In genomic region chr6:31124076-31124475, GRCm38 (mm10) we compare ENCODE assay signal across 22 mouse cellular contexts.
DNase-seq lines count a peak whose midpoint lies in the region; ATAC-seq and TF ChIP-seq lines count a peak whose summit lies in the region.
"Had no signal": no experiment of that assay in that cellular context is flagged by ENCODE, and none has a peak within 500 bp of the region (broad histone marks: within the 10 kb centered on the region; RNA-seq: fewer than 3 reads in every experiment).

No protein-coding gene starts in this region.

- WGBS in liver, embryonic 15.5 days (ENCODE audit: insufficient replicate concordance): 39% methylated on average over 6 of the region's 6 CpGs

- no peak overlapping the region for H3K9ac ChIP-seq in liver, embryonic 15.5 days
- H3K9ac ChIP-seq: forebrain, embryonic 12.5 days; heart, embryonic 15.5 days; hindbrain, embryonic 12.5 days; intestine, embryonic 15.5 days; kidney, embryonic 15.5 days; midbrain, embryonic 13.5 days; neural tube, embryonic 15.5 days had no signal

- no peaks in the 10 kb centered on the region for H3K36me3 ChIP-seq in liver, embryonic 15.5 days (replicated peaks)
- H3K36me3 ChIP-seq: forebrain, embryonic 12.5 days; heart, embryonic 15.5 days; hindbrain, embryonic 12.5 days; intestine, embryonic 15.5 days; kidney, embryonic 15.5 days; limb, embryonic 10.5 days; midbrain, embryonic 13.5 days; neural tube, embryonic 15.5 days had no signal

- no peaks in the 10 kb centered on the region for H3K9me3 ChIP-seq in liver, embryonic 15.5 days (replicated peaks)
- H3K9me3 ChIP-seq: forebrain, embryonic 12.5 days; heart, embryonic 15.5 days; hindbrain, embryonic 12.5 days; intestine, embryonic 15.5 days; kidney, embryonic 15.5 days; limb, embryonic 10.5 days; midbrain, embryonic 13.5 days; neural tube, embryonic 15.5 days had no signal

- H3K27me3 ChIP-seq in liver, embryonic 15.5 days: no peaks in the 10 kb centered on the region
- H3K27me3 ChIP-seq: forebrain, embryonic 12.5 days; heart, embryonic 15.5 days; hindbrain, embryonic 12.5 days; intestine, embryonic 15.5 days; kidney, embryonic 15.5 days; midbrain, embryonic 13.5 days; neural tube, embryonic 15.5 days had no signal

- peak; percentile 90 for DNase-seq in heart, adult 11 months
- no peak for DNase-seq in heart, adult 8-10 months (ENCODE audit: low spot score)
- peak; percentile 64 for DNase-seq in A20 (ENCODE audit: low read depth, low spot score)
- no peak for DNase-seq in thymus, postnatal 14 days
- DNase-seq in layer of hippocampus, adult 11-12 months (ENCODE audit: low spot score): no peak
- no peak for DNase-seq in adrenal gland, adult 2 months
- DNase-seq: adrenal gland, postnatal 25 days; cerebellum, adult 9-10 months; embryo, embryonic 11 days; lung, adult 2 months; lung, postnatal 4 days; thymus, adult 2 months had no signal

- peak overlapping the region; percentile 38 for H3K4me3 ChIP-seq in bone marrow macrophage, adult 2 months (ENCODE audit: insufficient read depth, low read length)
- H3K4me3 ChIP-seq in liver, embryonic 15.5 days (replicated peaks): no peak overlapping the region; the same call in 1 of the 2 replicates
- H3K4me3 ChIP-seq: forebrain, embryonic 12.5 days; heart, embryonic 15.5 days; hindbrain, embryonic 12.5 days; intestine, embryonic 15.5 days; kidney, embryonic 15.5 days; limb, embryonic 10.5 days; midbrain, embryonic 13.5 days; neural tube, embryonic 15.5 days had no signal

- no peak for TF ChIP-seq POLR2A in bone marrow macrophage, adult 2 months (IDR thresholded peaks at IDR 0.05; ENCODE audit: borderline replicate concordance, low read depth, low read length)

- peaks cover 67% of the 10 kb centered on the region for H3K4me1 ChIP-seq in bone marrow macrophage, adult 2 months (ENCODE audit: control insufficient read depth, insufficient read depth, low read length)
- peaks cover 27% of the 10 kb centered on the region for H3K4me1 ChIP-seq in liver, embryonic 15.5 days (replicated peaks)
- H3K4me1 ChIP-seq: heart, embryonic 15.5 days; intestine, embryonic 15.5 days had no signal

- no peak for TF ChIP-seq CTCF in bone marrow macrophage, adult 2 months (IDR thresholded peaks at IDR 0.05; ENCODE audit: low read depth, low read length)

- no peak for ATAC-seq in liver, embryonic 15.5 days (ENCODE audit: insufficient read depth)
- ATAC-seq: intestine, embryonic 15.5 days; midbrain, embryonic 13.5 days had no signal

- H3K4me2 ChIP-seq in liver, embryonic 15.5 days: peak overlapping the region; percentile 76
- H3K4me2 ChIP-seq: forebrain, embryonic 12.5 days; heart, embryonic 15.5 days; hindbrain, embryonic 12.5 days; intestine, embryonic 15.5 days; kidney, embryonic 15.5 days; midbrain, embryonic 13.5 days; neural tube, embryonic 15.5 days had no signal

- peak overlapping the region; percentile 80 for H3K27ac ChIP-seq in bone marrow macrophage, adult 2 months (ENCODE audit: insufficient read depth, low read depth, low read length)
- H3K27ac ChIP-seq in liver, embryonic 15.5 days (replicated peaks): no peak overlapping the region
- H3K27ac ChIP-seq: forebrain, embryonic 12.5 days; heart, embryonic 15.5 days; hindbrain, embryonic 12.5 days; intestine, embryonic 15.5 days; kidney, embryonic 15.5 days; limb, embryonic 10.5 days; midbrain, embryonic 13.5 days; neural tube, embryonic 15.5 days had no signal

Comparison
In these comparisons a context has a peak if more than half of its experiments do, and no peak if none do; other contexts are left out.
1. DNase-seq: peak in heart, adult 11 months (single experiment) and A20 (single experiment); none in heart, adult 8-10 months (single experiment), thymus, postnatal 14 days (single experiment), layer of hippocampus, adult 11-12 months (single experiment) and adrenal gland, adult 2 months (single experiment).